ENCODE assay signal across 8 mouse cellular contexts in genomic region chr3:87971489-87972202, GRCm38 (mm10). TPM values are rescaled to one million over a fixed set of nuclear protein-coding genes. Genes with fewer than 3 reads are reported as not detected.
DNase-seq lines count a peak whose midpoint lies in the region; ATAC-seq lines count a peak whose summit lies in the region.

No protein-coding gene starts in this region.

- H3K36me3 ChIP-seq in limb, embryonic 13.5 days, result peaks cover 11% of the 10 kb centered on the region
- H3K36me3 ChIP-seq in stomach, embryonic 15.5 days, result no peaks in the 10 kb centered on the region

- no peaks in the 10 kb centered on the region for H3K9me3 ChIP-seq in limb, embryonic 13.5 days
- H3K9me3 ChIP-seq in stomach, embryonic 15.5 days, result no peaks in the 10 kb centered on the region

- H3K4me3 ChIP-seq in limb, embryonic 13.5 days, result peak overlapping the region; percentile 53
- H3K4me3 ChIP-seq in stomach, embryonic 15.5 days (replicated peaks), result peak overlapping the region; percentile 58

- H3K27ac ChIP-seq in limb, embryonic 13.5 days, result peak overlapping the region; percentile 40; the same call in 1 of the 2 replicates
- H3K27ac ChIP-seq in stomach, embryonic 15.5 days, result peak overlapping the region; percentile 70; the same call in 1 of the 2 replicates

- no peak for ATAC-seq in CD4-positive, CD25-positive, alpha-beta regulatory T cell, adult 4 months
- peak; percentile 8 for ATAC-seq in limb, embryonic 13.5 days (ENCODE audit: low FRiP score, low read depth)
- peak; percentile 14; the same call in 1 of the 2 replicates for ATAC-seq in stomach, embryonic 15.5 days (ENCODE audit: insufficient read depth, low FRiP score, low read depth)
- ATAC-seq in monocyte, adult 5-6 weeks (replicated peaks; ENCODE audit: insufficient number of reproducible peaks, low FRiP score, low TSS enrichment, poor library complexity, severe bottlenecking), result no peak

- H3K4me1 ChIP-seq in limb, embryonic 13.5 days, result peaks cover 47% of the 10 kb centered on the region
- peaks cover 42% of the 10 kb centered on the region for H3K4me1 ChIP-seq in stomach, embryonic 15.5 days

- peak overlapping the region; percentile 75 for H3K9ac ChIP-seq in limb, embryonic 13.5 days
- H3K9ac ChIP-seq in stomach, embryonic 15.5 days, result peak overlapping the region; percentile 38

- peaks cover 49% of the 10 kb centered on the region for H3K27me3 ChIP-seq in limb, embryonic 13.5 days
- peaks cover 17% of the 10 kb centered on the region; the same call in 1 of the 2 replicates for H3K27me3 ChIP-seq in stomach, embryonic 15.5 days (replicated peaks)

- peak overlapping the region; percentile 87 for H3K4me2 ChIP-seq in limb, embryonic 13.5 days (replicated peaks)
- peak overlapping the region; percentile 95 for H3K4me2 ChIP-seq in stomach, embryonic 15.5 days

- WGBS in limb, embryonic 13.5 days, result under 1% methylated on average over 60 of the region's 60 CpGs
- WGBS in stomach, embryonic 15.5 days, result 1% methylated on average over 48 of the region's 60 CpGs

- DNase-seq in CD4-positive, CD25-positive, alpha-beta regulatory T cell, adult 2 months (ENCODE audit: low read depth, low spot score), result peak; percentile 34
- DNase-seq in right cerebral cortex, postnatal 14 days, result peak; percentile 37
- DNase-seq in right cerebral cortex, adult 18-20 months, result no peak
- DNase-seq in gastrocnemius, postnatal 25 days, result no peak

RNA-seq across cellular contexts. Expression of gene Nes, which starts 0.8 kb away (rescaled TPM):
- polyA plus RNA-seq in CD4-positive, CD25-positive, alpha-beta regulatory T cell, adult 4 months (2017; shearing (Covaris generic)), result not detected
- 30.5 and 32.8 TPM in 2 replicates for polyA plus RNA-seq in limb, embryonic 13.5 days (2015; fragmentation: Nextera tagmentation; extraction: Ambion mirVana)
- polyA plus RNA-seq in stomach, embryonic 15.5 days (2015; fragmentation: Nextera tagmentation; extraction: Ambion mirVana), result 18.6 and 19.1 TPM in 2 replicates
- total RNA-seq in monocyte, adult 5-6 weeks (2017), result 0.58 to 2.0 TPM (median 1.6 TPM) in 3 replicates
- total RNA-seq in gastrocnemius, postnatal 25 days (2021), result 10 to 100 TPM; 21.0 to 22.0 TPM

RNA-seq across cellular contexts. Expression of gene Crabp2, which starts 23.2 kb away (rescaled TPM):
- polyA plus RNA-seq in CD4-positive, CD25-positive, alpha-beta regulatory T cell, adult 4 months (2017; shearing (Covaris generic)), result not detected
- polyA plus RNA-seq in limb, embryonic 13.5 days (2015; fragmentation: Nextera tagmentation; extraction: Ambion mirVana), result 518 and 520 TPM in 2 replicates
- polyA plus RNA-seq in stomach, embryonic 15.5 days (2015; fragmentation: Nextera tagmentation; extraction: Ambion mirVana), result 17.2 and 20.0 TPM in 2 replicates
- total RNA-seq in monocyte, adult 5-6 weeks (2017), result not detected in 3 replicates
- under 1 TPM in 1 of 2 experiments, not detected in 1; 0.31 TPM for total RNA-seq in gastrocnemius, postnatal 25 days (2021)

RNA-seq across cellular contexts. Expression of gene Bcan, which starts 28.4 kb away (rescaled TPM):
- not detected for polyA plus RNA-seq in CD4-positive, CD25-positive, alpha-beta regulatory T cell, adult 4 months (2017; shearing (Covaris generic))
- 0.57 and 0.59 TPM in 2 replicates for polyA plus RNA-seq in limb, embryonic 13.5 days (2015; fragmentation: Nextera tagmentation; extraction: Ambion mirVana)
- 0.17 and 0.23 TPM in 2 replicates for polyA plus RNA-seq in stomach, embryonic 15.5 days (2015; fragmentation: Nextera tagmentation; extraction: Ambion mirVana)
- total RNA-seq in monocyte, adult 5-6 weeks (2017), result not detected in 3 replicates
- not detected for total RNA-seq in gastrocnemius, postnatal 25 days (2021)

RNA-seq across cellular contexts. Expression of gene Rrnad1, which starts 41.1 kb away (rescaled TPM):
- polyA plus RNA-seq in CD4-positive, CD25-positive, alpha-beta regulatory T cell, adult 4 months (2017; shearing (Covaris generic)), result 10 to 100 TPM; 24.4 to 28.2 TPM
- 22.3 and 23.6 TPM in 2 replicates for polyA plus RNA-seq in limb, embryonic 13.5 days (2015; fragmentation: Nextera tagmentation; extraction: Ambion mirVana)
- 16.2 and 17.6 TPM in 2 replicates for polyA plus RNA-seq in stomach, embryonic 15.5 days (2015; fragmentation: Nextera tagmentation; extraction: Ambion mirVana)
- total RNA-seq in monocyte, adult 5-6 weeks (2017), result 12.9 to 20.5 TPM (median 16.9 TPM) in 3 replicates
- total RNA-seq in gastrocnemius, postnatal 25 days (2021), result 1 to 10 TPM; 4.0 to 4.2 TPM

RNA-seq across cellular contexts. Expression of gene Isg20l2, which starts 41.5 kb away (rescaled TPM):
- polyA plus RNA-seq in CD4-positive, CD25-positive, alpha-beta regulatory T cell, adult 4 months (2017; shearing (Covaris generic)), result 10 to 100 TPM in 1 of 2 experiments, 1 to 10 TPM in 1; 8.5 to 15.1 TPM
- 65.5 and 66.7 TPM in 2 replicates for polyA plus RNA-seq in limb, embryonic 13.5 days (2015; fragmentation: Nextera tagmentation; extraction: Ambion mirVana)
- polyA plus RNA-seq in stomach, embryonic 15.5 days (2015; fragmentation: Nextera tagmentation; extraction: Ambion mirVana), result 45.8 and 48.1 TPM in 2 replicates
- 33.3 to 49.0 TPM (median 35.4 TPM) in 3 replicates for total RNA-seq in monocyte, adult 5-6 weeks (2017)
- 1 to 10 TPM; 7.1 to 7.5 TPM for total RNA-seq in gastrocnemius, postnatal 25 days (2021)

Comparison
In these comparisons a context has a peak if more than half of its experiments do, and no peak if none do; other contexts are left out.
1. DNase-seq: peak in CD4-positive, CD25-positive, alpha-beta regulatory T cell, adult 2 months (single experiment) and right cerebral cortex, postnatal 14 days (single experiment); none in right cerebral cortex, adult 18-20 months (single experiment) and gastrocnemius, postnatal 25 days (single experiment).
2. ATAC-seq: peak in limb, embryonic 13.5 days (single experiment) and stomach, embryonic 15.5 days (single experiment); none in CD4-positive, CD25-positive, alpha-beta regulatory T cell, adult 4 months (single experiment) and monocyte, adult 5-6 weeks (single experiment).
3. RNA of gene Nes, which starts 0.8 kb away (polyA plus RNA-seq): 30.5 to 32.8 TPM in limb, embryonic 13.5 days and 18.6 to 19.1 TPM in stomach, embryonic 15.5 days; not detected in CD4-positive, CD25-positive, alpha-beta regulatory T cell, adult 4 months; every median in the first group is over 10 times any median in the second.
4. RNA of gene Crabp2, which starts 23.2 kb away (polyA plus RNA-seq): 518 to 520 TPM in limb, embryonic 13.5 days; 17.2 to 20.0 TPM in stomach, embryonic 15.5 days and not detected in CD4-positive, CD25-positive, alpha-beta regulatory T cell, adult 4 months; every median in the first group is over 10 times any median in the second.